Mouse (Mus musculus) gonadal fat pad, adult 2 months (tissue): ENCODE measurements around the gene Mutyh. TPM values are rescaled to one million over a fixed set of nuclear protein-coding genes. Genes with fewer than 3 reads are reported as not detected.
"Not testable (repeated sequence)": the region's sequence is repeated elsewhere in the genome, so short reads cannot be mapped to it uniquely, and the experiment has no call there.

ENCODE experiments used
- DNase-seq: peaks from one replicate; pipeline ENCODE4 v3.0.0-alpha.2; 2012; ENCODE audit warnings: low read depth
- polyA plus RNA-seq: library from polyadenylated mRNA; depleted of rRNA; stranded (reverse); fragments of >200 nt; gene quantifications from 2 replicates; pipeline ENCODE4 v1.2.3, GENCODE M21; 2012; rRNA removed

Mutyh gene
- polyA plus RNA-seq, 1 experiment, result 16.2 TPM

DNA sequence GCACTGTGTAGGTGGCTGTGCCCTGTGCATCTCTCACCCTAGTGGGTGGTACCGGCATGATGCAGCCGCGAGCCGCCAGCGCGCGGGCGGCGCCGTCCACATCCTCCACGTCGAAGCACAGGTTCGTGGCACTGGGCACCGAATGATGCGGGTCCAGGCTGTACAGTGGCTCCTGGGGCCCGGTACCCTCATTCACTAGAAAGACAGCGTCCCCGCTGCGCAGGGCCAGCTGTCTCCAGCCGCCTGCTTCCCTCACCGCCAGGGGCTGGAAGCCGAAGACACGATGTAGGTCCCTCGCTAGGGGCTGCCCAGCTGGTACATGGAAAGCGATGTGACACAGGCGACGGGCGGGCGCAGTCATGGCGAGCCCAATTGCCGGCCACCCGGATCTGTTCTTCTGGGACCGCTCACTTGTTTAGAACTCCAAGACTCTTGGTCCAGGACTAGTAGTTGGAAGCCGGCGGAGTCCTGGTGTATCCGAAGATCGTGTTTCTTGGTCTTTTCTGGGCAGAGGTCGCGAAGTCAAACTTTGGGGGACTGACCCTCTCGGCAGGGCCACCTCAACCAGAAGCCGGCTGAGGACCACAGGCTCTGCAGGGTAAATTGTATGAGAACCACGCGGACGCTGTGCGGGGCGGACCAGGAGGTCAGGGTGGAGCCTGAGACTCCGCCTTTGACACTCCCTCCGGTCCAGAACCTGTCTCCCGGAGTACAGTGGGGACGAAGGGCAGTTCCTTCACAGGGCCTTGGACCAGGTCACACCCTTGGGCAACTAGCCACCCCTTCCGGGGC, 13.6 kb downstream of the Mutyh start:
- no peak for DNase-seq

DNA sequence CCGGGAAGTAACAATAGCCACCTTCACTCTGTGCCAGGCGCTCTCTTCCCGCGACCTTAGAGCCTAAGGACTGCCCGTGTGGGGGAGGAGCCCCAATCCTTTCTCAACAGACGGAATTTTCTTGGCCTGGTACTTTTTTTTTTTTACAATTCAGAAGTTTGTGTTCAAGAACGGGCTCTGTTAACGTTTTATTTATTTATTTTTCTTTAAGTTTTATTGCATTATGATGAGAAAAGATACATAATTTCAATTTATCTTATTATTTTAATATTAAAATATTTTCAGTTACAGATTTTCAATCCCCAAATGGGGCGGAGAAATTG, 14.1 kb downstream of the Mutyh start, which contains the start of gene Hpdl:
TSS of gene Hpdl (minus strand) at position 14 of the 323 bp plus-strand sequence.
- DNase-seq, result no peak

DNA sequence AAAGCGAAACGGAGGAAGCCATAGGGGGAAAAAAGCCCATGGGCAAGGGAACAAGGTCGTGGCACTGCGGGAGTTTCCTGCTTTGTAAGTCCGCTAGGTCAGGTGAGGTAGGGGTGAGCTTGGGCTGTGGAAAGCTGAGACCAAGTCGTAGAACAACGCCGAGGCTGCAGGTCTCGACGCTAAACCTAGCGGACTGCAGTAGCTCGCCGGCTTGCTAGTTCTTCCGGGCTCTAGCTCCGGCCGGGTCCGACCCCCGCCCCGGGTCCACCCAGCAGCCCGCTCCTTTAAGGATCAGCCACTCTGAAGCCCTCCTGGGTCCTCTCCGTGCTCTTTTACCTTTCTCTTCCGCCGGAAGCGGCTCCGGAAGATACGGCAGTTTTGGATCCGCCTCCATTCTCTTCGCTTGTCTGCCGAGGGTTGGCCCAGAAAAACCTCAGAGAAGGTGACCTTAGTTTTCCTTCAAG, 17.1 kb downstream of the Mutyh start:
- DNase-seq, result no peak

DNA sequence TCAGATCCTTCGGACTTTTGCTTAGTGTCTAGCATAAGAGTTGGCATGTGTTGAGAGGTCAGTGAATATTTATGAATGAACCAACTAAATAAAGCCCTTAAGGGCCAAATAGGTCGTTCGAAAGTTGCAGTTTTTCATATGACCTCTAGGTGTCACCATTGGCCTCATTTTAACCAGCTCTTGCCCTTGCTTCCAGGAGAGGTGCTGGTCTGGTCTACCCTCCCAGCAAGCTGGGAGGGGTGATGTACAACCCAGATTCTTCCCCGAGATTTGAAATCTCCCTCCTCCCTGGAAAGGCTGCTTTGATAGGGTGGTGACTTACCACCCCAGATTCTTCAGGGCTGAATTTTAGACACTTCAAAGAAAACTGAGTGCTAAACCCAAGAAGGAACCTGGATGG, 20.3 kb downstream of the Mutyh start:
- no peak for DNase-seq

DNA sequence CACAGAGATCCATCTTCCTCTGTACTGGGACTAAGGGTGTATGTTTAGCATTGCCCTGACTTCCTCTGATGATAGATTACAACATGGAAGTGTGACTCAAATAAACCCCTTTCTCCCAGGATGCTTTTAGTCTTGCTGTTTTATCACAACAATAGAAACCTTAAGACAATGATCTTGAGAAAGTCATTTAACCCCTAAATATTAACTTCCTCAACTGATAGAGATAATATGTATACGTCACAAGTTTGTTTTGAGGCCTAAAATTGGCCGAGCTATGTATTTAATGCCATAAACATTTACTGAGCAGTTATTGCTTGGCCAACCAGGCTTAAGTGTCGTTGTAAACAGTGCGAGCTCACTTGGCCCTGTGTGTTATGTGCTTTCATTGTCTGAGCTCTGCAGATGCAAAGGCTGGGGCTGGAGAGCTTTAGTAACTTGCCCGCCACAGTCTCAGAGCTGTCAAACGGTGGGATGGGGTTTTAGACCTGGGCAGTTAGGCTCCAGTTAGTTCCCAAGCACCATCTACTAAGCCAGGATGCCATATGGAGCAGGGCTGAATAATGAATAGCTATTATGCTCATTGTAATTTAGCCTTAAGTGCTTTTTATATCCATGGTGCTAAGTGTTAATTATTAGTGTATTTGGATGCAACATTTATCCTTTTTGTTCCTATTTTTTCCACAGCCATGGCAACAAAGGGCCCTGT, 22.0 kb downstream of the Mutyh start:
- DNase-seq, result no peak

DNA sequence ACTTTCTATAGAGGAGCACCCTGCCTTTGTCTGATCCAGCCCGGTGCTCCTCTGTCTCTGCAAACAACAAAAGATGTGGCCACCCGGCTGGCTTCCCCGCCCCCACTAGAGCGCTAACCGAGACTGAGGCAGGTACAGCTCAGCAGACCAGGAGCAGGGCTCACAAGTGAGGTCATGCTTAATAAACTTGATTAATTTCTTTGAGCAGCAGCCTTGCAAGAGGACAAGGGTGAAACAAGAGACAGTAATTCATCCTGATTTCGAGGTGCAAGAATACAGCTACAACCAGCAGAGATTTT, 22.5 kb downstream of the Mutyh start:
- DNase-seq, result no peak

DNA sequence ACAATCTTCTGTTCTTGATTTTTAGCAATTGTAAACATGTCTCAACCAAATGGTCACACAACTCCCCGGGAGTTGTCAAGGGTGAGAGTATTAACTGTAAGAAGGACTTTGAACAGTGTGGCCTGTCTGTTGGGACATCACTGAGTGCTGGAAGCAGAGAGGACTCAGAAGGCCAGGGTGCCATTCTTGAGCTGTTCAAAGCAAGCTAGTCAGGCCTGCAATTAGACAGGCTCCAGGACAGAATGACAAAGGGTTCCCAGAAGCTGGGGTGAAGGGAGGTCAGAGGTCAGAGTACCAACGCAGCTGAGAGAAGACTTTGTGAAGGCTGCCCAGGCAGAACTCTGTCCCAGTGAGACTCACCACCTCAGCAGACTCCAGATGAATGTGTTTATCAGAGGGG, 31.5 kb downstream of the Mutyh start:
- no peak for DNase-seq

DNA sequence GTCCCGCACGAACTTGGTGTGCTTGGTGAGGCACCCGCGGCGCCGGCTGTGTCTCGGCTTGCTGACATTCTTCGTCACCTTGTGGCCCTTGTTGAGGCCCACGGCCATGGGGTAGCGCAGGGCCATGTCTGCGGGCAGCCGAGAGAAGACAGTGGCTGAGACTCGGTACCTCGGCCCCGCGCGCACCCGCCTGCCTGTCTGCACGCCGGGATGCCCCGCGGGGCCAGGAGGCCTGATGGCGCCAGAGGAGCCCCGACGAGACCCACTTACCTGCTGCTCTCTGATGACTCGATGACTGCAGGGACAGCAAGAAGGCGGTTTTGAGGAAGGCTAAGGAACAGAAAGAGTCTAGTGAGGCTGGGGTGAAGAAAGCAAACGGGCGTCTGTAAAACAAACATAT, 32.6 kb downstream of the Mutyh start:
- DNase-seq, result not testable (repeated sequence)

DNA sequence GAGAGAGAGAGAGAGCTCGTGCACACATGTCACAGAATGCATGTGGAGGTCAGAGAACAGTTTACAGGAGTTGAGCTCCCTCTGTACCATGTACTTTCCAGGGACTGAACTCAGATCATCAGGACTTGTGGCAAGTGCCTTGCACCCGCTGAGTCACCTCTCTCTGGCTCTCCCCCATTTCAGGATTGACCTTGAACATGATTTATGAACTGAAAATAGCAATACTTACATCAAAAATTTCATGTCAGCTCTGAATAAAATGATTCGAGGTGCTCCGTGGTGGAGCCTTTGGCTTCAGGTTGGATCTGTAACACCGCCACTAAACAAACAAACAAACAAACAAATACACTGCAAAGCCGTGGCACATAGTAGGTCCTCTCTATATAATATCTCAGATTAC, 33.3 kb downstream of the Mutyh start:
- DNase-seq, result no peak

DNA sequence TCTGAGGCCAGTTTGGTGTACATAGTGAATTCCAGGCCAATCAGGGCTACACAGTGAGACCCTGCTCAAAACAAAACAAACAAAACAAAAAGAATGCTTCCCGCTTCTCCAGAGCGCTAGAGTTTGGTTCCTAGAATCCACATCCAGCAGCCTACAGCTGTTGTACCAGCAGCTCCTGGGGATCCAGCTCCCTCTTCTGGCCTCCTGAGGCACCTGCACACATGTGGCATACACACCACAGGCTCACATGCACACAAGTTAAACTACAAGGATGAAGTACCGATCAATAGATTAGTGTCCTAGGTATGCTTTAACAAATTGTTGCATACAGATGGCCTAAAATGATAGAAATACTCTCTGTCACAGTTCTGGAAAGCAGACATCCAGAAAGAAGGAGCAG, 36.8 kb downstream of the Mutyh start:
- no peak for DNase-seq

DNA sequence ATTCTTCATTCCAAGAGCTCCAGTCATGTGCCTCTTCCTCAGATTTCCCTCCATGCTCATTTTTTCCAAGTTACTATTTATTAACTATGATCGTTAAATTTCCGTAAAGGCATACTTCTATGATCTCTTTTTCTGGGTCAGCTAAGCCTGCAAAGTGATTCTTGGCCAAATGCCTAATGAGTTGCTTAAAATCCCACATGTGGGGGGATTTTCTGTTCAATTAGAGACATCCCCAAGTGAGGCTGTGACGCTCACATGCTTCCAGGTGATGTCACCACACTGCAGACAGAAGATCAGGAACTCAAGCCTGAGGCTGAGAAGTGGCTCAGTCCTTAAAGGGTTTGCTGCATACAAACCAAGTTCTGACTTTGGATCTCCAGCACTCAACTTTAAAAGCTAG, 42.4 kb downstream of the Mutyh start:
- DNase-seq, result no peak

DNA sequence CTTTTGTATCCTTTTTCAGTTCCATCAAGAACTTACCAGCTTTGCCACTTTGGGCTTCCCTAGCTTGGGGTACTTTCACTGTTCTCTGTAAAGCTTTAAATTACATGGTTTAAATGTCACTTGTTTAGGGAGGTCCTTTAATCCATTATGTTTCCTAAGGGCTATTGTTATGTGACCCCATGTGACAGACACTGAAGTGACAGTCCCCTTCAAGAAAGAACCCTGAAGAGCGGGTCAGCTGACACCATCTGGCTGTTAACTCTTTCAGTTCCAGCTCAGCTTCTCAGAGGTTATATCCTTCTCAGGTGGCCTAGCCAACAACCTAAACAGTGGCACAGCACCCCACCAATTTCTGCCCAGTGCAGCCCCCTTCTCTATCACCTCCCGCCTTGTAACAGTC, 46.8 kb downstream of the Mutyh start:
- no peak for DNase-seq

DNA sequence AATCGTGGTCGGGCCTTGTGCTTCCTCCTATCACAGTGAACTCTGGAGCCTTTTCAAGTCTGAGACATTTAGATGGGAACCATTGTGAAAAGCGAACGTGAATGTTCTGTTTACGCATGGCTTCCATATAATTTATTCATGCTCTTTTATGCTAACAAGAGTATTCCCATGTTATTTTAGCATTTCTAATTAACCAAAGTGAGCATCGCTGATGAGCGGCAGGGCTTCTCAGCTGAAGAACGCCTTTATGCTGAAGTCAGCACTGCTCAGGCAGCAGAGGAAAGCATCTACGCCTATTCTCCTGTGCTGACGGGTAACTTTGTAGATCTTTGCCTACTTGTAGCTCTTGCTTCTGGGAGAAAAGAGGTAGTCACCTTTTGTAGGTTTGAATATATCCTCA, 49.7 kb downstream of the Mutyh start:
- no peak for DNase-seq

DNA sequence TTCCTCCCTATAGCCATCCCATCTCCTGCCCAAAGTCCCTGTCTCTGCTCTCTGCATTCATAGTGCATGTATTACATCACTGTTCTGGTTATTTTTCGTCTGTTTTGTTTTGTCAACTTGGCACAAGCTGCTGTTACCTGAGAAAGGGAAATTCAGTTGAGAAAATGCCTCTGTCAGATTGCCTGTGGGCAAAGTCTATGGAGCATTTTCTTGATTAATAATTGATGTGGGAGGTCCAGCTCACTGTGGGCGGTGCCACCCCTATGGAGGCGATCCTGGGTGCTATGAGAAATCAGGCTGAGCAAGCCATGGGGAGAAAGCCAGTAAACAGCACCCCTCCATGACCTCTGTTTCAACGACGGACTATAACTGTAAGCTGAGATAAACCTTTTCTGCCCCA, 52.2 kb downstream of the Mutyh start:
- no peak for DNase-seq

DNA sequence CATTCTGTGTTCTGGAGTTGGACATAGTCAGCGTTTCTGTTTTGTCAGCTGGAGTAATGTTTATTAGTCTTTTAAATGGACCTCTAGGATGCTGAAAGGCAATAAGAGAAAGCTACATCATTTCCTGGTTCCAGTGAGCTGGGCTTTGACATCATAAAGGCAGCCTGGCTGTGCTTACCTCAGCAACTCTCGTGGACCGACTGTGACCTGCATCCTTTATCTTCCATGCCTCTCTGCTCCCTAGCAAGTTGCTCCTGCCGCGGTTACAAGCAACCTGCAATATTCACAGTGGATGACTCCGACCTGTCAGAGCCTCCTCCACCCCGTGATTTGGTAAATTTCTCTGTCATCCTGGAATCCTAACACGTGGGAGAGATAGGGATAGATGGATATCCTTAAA, 54.5 kb downstream of the Mutyh start:
- DNase-seq, result no peak

Other genes starting within 250 kb of the Mutyh start
- gene Ccdc17, start 211.1 kb upstream of the Mutyh start, polyA plus RNA-seq, result 15.3 and 20.0 TPM in 2 replicates
- 3.8 and 4.4 TPM in 2 replicates for gene Nasp, start 179.8 kb upstream of the Mutyh start, polyA plus RNA-seq
- gene Akr1a1, start 156.0 kb upstream of the Mutyh start, polyA plus RNA-seq, result 1,043 and 1,056 TPM in 2 replicates
- gene Prdx1, start 122.2 kb upstream of the Mutyh start, polyA plus RNA-seq, result 253 and 263 TPM in 2 replicates
- 21.9 and 22.1 TPM in 2 replicates for gene Mmachc, start 99.3 kb upstream of the Mutyh start, polyA plus RNA-seq
- 21.3 and 25.8 TPM in 2 replicates for gene Ccdc163, start 99.2 kb upstream of the Mutyh start, polyA plus RNA-seq
- gene Tesk2, start 86.8 kb upstream of the Mutyh start, polyA plus RNA-seq, result 12.7 and 12.8 TPM in 2 replicates
- 61.8 and 66.3 TPM in 2 replicates for gene Toe1, start 83 bp upstream of the Mutyh start, polyA plus RNA-seq
- 65.7 and 74.3 TPM in 2 replicates for gene Hpdl, start 14.0 kb downstream of the Mutyh start, polyA plus RNA-seq
- gene Zswim5, start 69.7 kb downstream of the Mutyh start, polyA plus RNA-seq, result 2.3 and 3.8 TPM in 2 replicates
- gene Urod, start 186.7 kb downstream of the Mutyh start, polyA plus RNA-seq, result 125 and 141 TPM in 2 replicates
- gene Hectd3, start 187.6 kb downstream of the Mutyh start, polyA plus RNA-seq, result 35.8 and 47.2 TPM in 2 replicates
- gene Eif2b3, start 211.7 kb downstream of the Mutyh start, polyA plus RNA-seq, result 13.2 and 18.3 TPM in 2 replicates